Mouse (Mus musculus): ENCODE measurements at regions not wholly inside any gene's neighbourhood (a gene's known extent, or its start where the extent isn't known, plus 50 kb on each side); places are given as distances from the start of the nearest gene placed in this dataset.

- peaks cover 4% of the 10 kb centered on the region; the same call in 1 of the 2 replicates for H3K9me3 ChIP-seq (replicated peaks)
- H3K9ac ChIP-seq, result no peak overlapping the region
- H3K27me3 ChIP-seq, result no peaks in the 10 kb centered on the region
- H3K27ac ChIP-seq, result no peak overlapping the region
- no peak overlapping the region for H3K4me2 ChIP-seq
- no peak overlapping the region for H3K4me3 ChIP-seq
- no peaks in the 10 kb centered on the region for H3K4me1 ChIP-seq
- no peak for ATAC-seq
- 48% methylated on average over 11 of the region's 11 CpGs for WGBS
- H3K36me3 ChIP-seq (ENCODE audit: poor library complexity, severe bottlenecking), result no peaks in the 10 kb centered on the region
Observed at GRCm38 (mm10) chr12:25208670-25209332, 111.9 kb upstream of the Id2 start.

- H3K4me1 ChIP-seq, result no peaks in the 10 kb centered on the region
- H3K9me3 ChIP-seq (replicated peaks), result no peaks in the 10 kb centered on the region
- no peaks in the 10 kb centered on the region for H3K27me3 ChIP-seq
- H3K27ac ChIP-seq, result no peak overlapping the region
- H3K36me3 ChIP-seq (ENCODE audit: poor library complexity, severe bottlenecking), result no peaks in the 10 kb centered on the region
- no peak overlapping the region for H3K4me2 ChIP-seq
- H3K4me3 ChIP-seq, result no peak overlapping the region
- 92% methylated on average over 10 of the region's 10 CpGs for WGBS
- H3K9ac ChIP-seq, result no peak overlapping the region
- ATAC-seq, result no peak
Observed at GRCm38 (mm10) chr12:25203371-25204067, 106.6 kb upstream of the Id2 start.

- H3K27me3 ChIP-seq, result no peaks in the 10 kb centered on the region
- no peaks in the 10 kb centered on the region for H3K4me1 ChIP-seq
- no peak overlapping the region for H3K27ac ChIP-seq
- no peak overlapping the region for H3K4me3 ChIP-seq
- ATAC-seq, result no peak
- H3K36me3 ChIP-seq (ENCODE audit: poor library complexity, severe bottlenecking), result no peaks in the 10 kb centered on the region
- 85% methylated on average over 4 of the region's 4 CpGs for WGBS
- H3K9me3 ChIP-seq (replicated peaks), result no peaks in the 10 kb centered on the region
- no peak overlapping the region for H3K4me2 ChIP-seq
- H3K9ac ChIP-seq, result no peak overlapping the region
Observed at GRCm38 (mm10) chr12:25200161-25200560, 103.2 kb upstream of the Id2 start.

GRCm38 (mm10) chr12:25197757-25198156 is 100.8 kb upstream of the Id2 start:
- Histone ChIP-seq H3K27me3 (no peaks in the 10 kb centered on the region), H3K9me3 (replicated peaks) (no peaks in the 10 kb centered on the region), H3K4me3 (no peak overlapping the region), H3K9ac (no peak overlapping the region), H3K36me3 (ENCODE audit: poor library complexity, severe bottlenecking) (no peaks in the 10 kb centered on the region), H3K4me2 (no peak overlapping the region), H3K4me1 (no peaks in the 10 kb centered on the region), H3K27ac (no peak overlapping the region)
- 37% methylated on average over 3 of the region's 4 CpGs for WGBS
- no peak for ATAC-seq

- no peak for ATAC-seq
- H3K9me3 ChIP-seq (replicated peaks), result no peaks in the 10 kb centered on the region
- H3K4me1 ChIP-seq, result no peaks in the 10 kb centered on the region
- H3K27ac ChIP-seq, result no peak overlapping the region
- H3K4me3 ChIP-seq, result no peak overlapping the region
- H3K4me2 ChIP-seq, result no peak overlapping the region
- no peaks in the 10 kb centered on the region for H3K27me3 ChIP-seq
- no peak overlapping the region for H3K9ac ChIP-seq
- no peaks in the 10 kb centered on the region for H3K36me3 ChIP-seq (ENCODE audit: poor library complexity, severe bottlenecking)
- 91% methylated on average over 4 of the region's 4 CpGs for WGBS
Observed at GRCm38 (mm10) chr12:25196022-25196421, 99.1 kb upstream of the Id2 start.

GRCm38 (mm10) chr12:25192216-25192615 is 95.3 kb upstream of the Id2 start:
- H3K27me3 ChIP-seq, result no peaks in the 10 kb centered on the region
- no peaks in the 10 kb centered on the region for H3K9me3 ChIP-seq (replicated peaks)
- 91% methylated on average over 6 of the region's 6 CpGs for WGBS
- no peak overlapping the region for H3K4me2 ChIP-seq
- no peak overlapping the region for H3K27ac ChIP-seq
- no peak for ATAC-seq
- no peak overlapping the region for H3K9ac ChIP-seq
- H3K4me3 ChIP-seq, result no peak overlapping the region
- no peaks in the 10 kb centered on the region for H3K36me3 ChIP-seq (ENCODE audit: poor library complexity, severe bottlenecking)
- H3K4me1 ChIP-seq, result no peaks in the 10 kb centered on the region

GRCm38 (mm10) chr12:25190360-25190759 is 93.4 kb upstream of the Id2 start:
- ATAC-seq, result no peak
- Histone ChIP-seq H3K4me1 (no peaks in the 10 kb centered on the region), H3K27ac (no peak overlapping the region), H3K36me3 (ENCODE audit: poor library complexity, severe bottlenecking) (no peaks in the 10 kb centered on the region), H3K27me3 (no peaks in the 10 kb centered on the region), H3K9ac (no peak overlapping the region), H3K4me2 (no peak overlapping the region), H3K9me3 (replicated peaks) (no peaks in the 10 kb centered on the region), H3K4me3 (no peak overlapping the region)
- WGBS, result 83% methylated on average over 6 of the region's 6 CpGs

GRCm38 (mm10) chr12:25189174-25189761 is 92.3 kb upstream of the Id2 start:
- ATAC-seq, result peak; percentile 38; the same call in 1 of the 2 replicates
- H3K9ac ChIP-seq, result no peak overlapping the region
- H3K27ac ChIP-seq, result no peak overlapping the region
- no peak overlapping the region for H3K4me2 ChIP-seq
- WGBS, result 80% methylated on average over 16 of the region's 16 CpGs
- H3K4me3 ChIP-seq, result no peak overlapping the region
- no peaks in the 10 kb centered on the region for H3K9me3 ChIP-seq (replicated peaks)
- H3K36me3 ChIP-seq (ENCODE audit: poor library complexity, severe bottlenecking), result no peaks in the 10 kb centered on the region
- no peaks in the 10 kb centered on the region for H3K4me1 ChIP-seq
- H3K27me3 ChIP-seq, result no peaks in the 10 kb centered on the region

- no peak overlapping the region for H3K27ac ChIP-seq
- no peak overlapping the region for H3K9ac ChIP-seq
- H3K4me1 ChIP-seq, result no peaks in the 10 kb centered on the region
- no peaks in the 10 kb centered on the region for H3K36me3 ChIP-seq (ENCODE audit: poor library complexity, severe bottlenecking)
- no peaks in the 10 kb centered on the region for H3K27me3 ChIP-seq
- no peak for ATAC-seq
- WGBS, result 72% methylated on average over 3 of the region's 3 CpGs
- H3K4me2 ChIP-seq, result no peak overlapping the region
- H3K9me3 ChIP-seq (replicated peaks), result no peaks in the 10 kb centered on the region
- H3K4me3 ChIP-seq, result no peak overlapping the region
Observed at GRCm38 (mm10) chr12:25188556-25188955, 91.6 kb upstream of the Id2 start.

- Histone ChIP-seq H3K4me1 (no peaks in the 10 kb centered on the region), H3K4me3 (no peak overlapping the region), H3K9ac (no peak overlapping the region), H3K4me2 (no peak overlapping the region), H3K27ac (no peak overlapping the region), H3K27me3 (no peaks in the 10 kb centered on the region), H3K9me3 (replicated peaks) (no peaks in the 10 kb centered on the region), H3K36me3 (ENCODE audit: poor library complexity, severe bottlenecking) (no peaks in the 10 kb centered on the region)
- WGBS, result 71% methylated on average over 3 of the region's 3 CpGs
- ATAC-seq, result no peak
Observed at GRCm38 (mm10) chr12:25187216-25187615, 90.3 kb upstream of the Id2 start.

- no peak for ATAC-seq
- WGBS, result 90% methylated on average over 4 of the region's 4 CpGs
- Histone ChIP-seq H3K27me3 (no peaks in the 10 kb centered on the region), H3K4me1 (0 out of 2 replicates have a peak, but pooled peaks cover 2% of the 10 kb centered on the region), H3K4me2 (no peak overlapping the region), H3K27ac (no peak overlapping the region), H3K9me3 (replicated peaks) (no peaks in the 10 kb centered on the region; the same call in 1 of the 2 replicates), H3K9ac (no peak overlapping the region), H3K36me3 (ENCODE audit: poor library complexity, severe bottlenecking) (no peaks in the 10 kb centered on the region), H3K4me3 (no peak overlapping the region)
Observed at GRCm38 (mm10) chr12:25182680-25183079, 85.7 kb upstream of the Id2 start.

GRCm38 (mm10) chr12:25181317-25181716 is 84.4 kb upstream of the Id2 start:
- H3K36me3 ChIP-seq (ENCODE audit: poor library complexity, severe bottlenecking), result no peaks in the 10 kb centered on the region
- 87% methylated on average over 8 of the region's 8 CpGs for WGBS
- H3K9ac ChIP-seq, result no peak overlapping the region
- no peaks in the 10 kb centered on the region; the same call in 1 of the 2 replicates for H3K9me3 ChIP-seq (replicated peaks)
- H3K4me3 ChIP-seq, result no peak overlapping the region
- 0 out of 2 replicates have a peak, but pooled peaks cover 2% of the 10 kb centered on the region for H3K4me1 ChIP-seq
- H3K27me3 ChIP-seq, result no peaks in the 10 kb centered on the region
- H3K27ac ChIP-seq, result no peak overlapping the region
- ATAC-seq, result no peak
- no peak overlapping the region for H3K4me2 ChIP-seq

Data from forebrain, embryonic 13.5 days (tissue).